Mouse (Mus musculus) myocyte (in vitro differentiated cells): ENCODE data around the gene Rab33a.

Experiments used
- CEBPB ChIP-seq: IDR thresholded peaks from 2 replicates; pipeline ENCODE4 v1.6.1; 2011; ENCODE audit warnings: mild to moderate bottlenecking, moderate library complexity; ENCODE audit not compliant: poor library complexity, insufficient read depth, severe bottlenecking
- E2F4 ChIP-seq: IDR thresholded peaks from one replicate; pipeline ENCODE4 v1.6.1; 2011; ENCODE audit warnings: mild to moderate bottlenecking, control low read depth, moderate library complexity; ENCODE audit not compliant: insufficient read depth
- MAX ChIP-seq: IDR thresholded peaks from one replicate; pipeline ENCODE4 v1.6.1; 2011; ENCODE audit warnings: low read depth, mild to moderate bottlenecking, control low read depth
- MYOD1 ChIP-seq, 3 experiments: IDR thresholded peaks; one replicate each; pipeline ENCODE4 v1.6.1; 2011; ENCODE audit warnings: control low read depth in 2 of 3, low read depth in 2 of 3, mild to moderate bottlenecking in 2 of 3, moderate library complexity in 1 of 3; ENCODE audit not compliant: insufficient read length in 2 of 3, control insufficient read depth in 1 of 3
- MYOG ChIP-seq, 3 experiments: IDR thresholded peaks; one replicate each; pipeline ENCODE4 v1.6.1; 2011; ENCODE audit warnings: control low read depth in 2 of 3, low read depth in 2 of 3, mild to moderate bottlenecking in 2 of 3; ENCODE audit not compliant: insufficient read length in 2 of 3, control insufficient read depth in 1 of 3, insufficient read depth in 1 of 3
- POLR2A ChIP-seq: IDR thresholded peaks from one replicate; pipeline ENCODE4 v1.6.1; 2011; ENCODE audit warnings: low read depth, mild to moderate bottlenecking, control low read depth, moderate library complexity; ENCODE audit not compliant: insufficient read length
- POLR2AphosphoS2 ChIP-seq: IDR thresholded peaks from one replicate; pipeline ENCODE4 v1.6.1; 2011; ENCODE audit warnings: low read depth, control low read depth; ENCODE audit not compliant: insufficient read length
- REST ChIP-seq: IDR thresholded peaks from one replicate; pipeline ENCODE4 v1.6.1; 2011; ENCODE audit warnings: mild to moderate bottlenecking, control low read depth, moderate library complexity; ENCODE audit not compliant: insufficient read depth, insufficient read length
- SRF ChIP-seq: IDR thresholded peaks from one replicate; pipeline ENCODE4 v1.6.1; 2011; ENCODE audit warnings: low read depth; ENCODE audit not compliant: control insufficient read depth, insufficient read length
- TCF12 ChIP-seq: IDR thresholded peaks from one replicate; pipeline ENCODE4 v1.6.1; 2011; ENCODE audit warnings: mild to moderate bottlenecking, control low read depth; ENCODE audit not compliant: poor library complexity, insufficient read depth, severe bottlenecking
- TCF3 ChIP-seq: IDR thresholded peaks from one replicate; pipeline ENCODE4 v1.6.1; 2011; ENCODE audit warnings: low read depth, control low read depth; ENCODE audit not compliant: insufficient read length
- USF1 ChIP-seq: IDR thresholded peaks from one replicate; pipeline ENCODE4 v1.6.1; 2011; ENCODE audit warnings: low read depth, mild to moderate bottlenecking, control low read depth, moderate library complexity

GRCm38 (mm10) chrX:48525866-48526265, 6.8 kb downstream of the Rab33a start:
- no peak for TF ChIP-seq USF1
- no peak for TF ChIP-seq POLR2A
- no peak for TF ChIP-seq MAX
- TF ChIP-seq POLR2AphosphoS2: no peak
- TF ChIP-seq E2F4: no peak
- TF ChIP-seq TCF12: no peak
- no peak for TF ChIP-seq REST
- no peak for TF ChIP-seq CEBPB
- TF ChIP-seq MYOD1 (IDR thresholded peaks at IDR 0.05; ENCODE audit: control insufficient read depth in 1 of 3, insufficient read length in 2 of 3, low read depth in 2 of 3): no peak
- no peak for TF ChIP-seq SRF
- no peak for TF ChIP-seq TCF3
- no peak for TF ChIP-seq MYOG (IDR thresholded peaks at IDR 0.05; ENCODE audit: control insufficient read depth in 1 of 3, insufficient read depth in 1 of 3, insufficient read length in 2 of 3, low read depth in 2 of 3)
